Mouse (Mus musculus) left cerebral cortex, adult 2 months (tissue): ENCODE data around the gene Gabrp. TPM values are rescaled to one million over a fixed set of nuclear protein-coding genes. Genes with fewer than 3 reads are reported as not detected.

ENCODE experiments used
- DNase-seq, 2 experiments: peaks; one replicate each; pipeline ENCODE4 v3.0.0; 2021 to 2022; ENCODE audit warnings: low spot score in 2 of 2, mixed read lengths in 1 of 2; ENCODE audit errors: extremely low spot score in 1 of 2
- H3K27ac ChIP-seq: fragments of 200-600 bp; 2 replicates; pipeline ENCODE4 v1.8.1; 2022
- H3K4me3 ChIP-seq: fragments of 200-600 bp; 2 replicates; pipeline ENCODE4 v1.8.1; 2022
- CTCF ChIP-seq: fragments of 200-600 bp; IDR thresholded peaks from 2 replicates; pipeline ENCODE4 v1.8.1; 2022; ENCODE audit warnings: antibody characterized with exemption, mild to moderate bottlenecking, moderate library complexity
- intact Hi-C: fragments of 180-260 bp; cut with DNase I; formaldehyde crosslinking; loops from one replicate; pipeline ENCODE4 v1.15.1; 2025
- long read RNA-seq, 2 experiments: library from polyadenylated mRNA; stranded (forward); transcript quantifications; one replicate each; pipeline ENCODE4 v2.0.0; 2021; ENCODE audit warnings: borderline mapping rate in 2 of 2
- total RNA-seq, 2 experiments: library from RNA; stranded (reverse); gene quantifications; 2 replicates each; pipeline ENCODE4 v1.2.3; 2021

Gene Gabrp
- total RNA-seq, result not detected
- long read RNA-seq, experiment 1, result 0 reads
- long read RNA-seq, experiment 2, result 0 reads

DNA sequence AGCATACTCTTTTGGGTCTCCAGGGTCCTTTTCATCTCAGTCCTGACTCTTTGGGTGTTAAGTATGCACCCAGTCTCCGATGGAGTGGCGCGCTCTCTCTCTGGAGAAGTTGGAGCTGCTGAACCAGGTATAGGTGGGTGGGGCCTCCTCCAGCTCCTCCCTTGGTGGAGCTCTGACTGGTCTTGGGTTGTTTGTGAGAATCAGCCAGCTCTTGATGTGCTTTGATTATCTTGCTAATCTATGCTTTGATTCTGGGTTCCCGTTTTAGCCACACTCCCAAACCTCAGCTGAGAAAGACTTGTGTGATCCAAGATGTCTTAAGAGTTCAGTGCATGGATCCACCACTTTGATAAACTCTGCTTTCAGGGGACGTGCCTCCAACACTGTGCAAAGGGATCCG lies at the start of gene Gabrp:
Gene Gabrp (minus strand): TSS at position 101 of the 400 bp plus-strand sequence.
- no peak within 1 kb of the TSS for H3K4me3 ChIP-seq
- H3K27ac ChIP-seq, result no peak within 1 kb of the TSS
- no peak for DNase-seq
- intact Hi-C loops, result loop anchor here (10.0 kb wide), 1 partner anchor 336 kb away; no protein-coding TSS in a partner anchor
- no peak for TF ChIP-seq CTCF

GRCm38 (mm10) chr11:33627136-33627742 lies 48.5 kb upstream of the Gabrp start:
- TF ChIP-seq CTCF, result no peak
- intact Hi-C loops, result no loop called here
- H3K27ac ChIP-seq, result no peak overlapping the region
- DNase-seq, result no peak
- H3K4me3 ChIP-seq, result no peak overlapping the region

- TF ChIP-seq CTCF, result peak; percentile 89
- no peak overlapping the region for H3K4me3 ChIP-seq
- intact Hi-C loops, result loop anchor here (1.0 to 10.0 kb wide), 4 partner anchors 43 to 438 kb away; no protein-coding TSS in a partner anchor
- H3K27ac ChIP-seq, result no peak overlapping the region
- DNase-seq, result peak; percentile 70 to 73
Measured at GRCm38 (mm10) chr11:33614218-33614617, 35.5 kb upstream of the Gabrp start.

- no peak for TF ChIP-seq CTCF
- Histone ChIP-seq H3K4me3 (no peak overlapping the region), H3K27ac (no peak overlapping the region)
- no peak for DNase-seq
- intact Hi-C loops, result no loop called here
Measured at GRCm38 (mm10) chr11:33607784-33608183, 29.0 kb upstream of the Gabrp start.

- no peak overlapping the region for H3K4me3 ChIP-seq
- intact Hi-C loops, result no loop called here
- no peak for TF ChIP-seq CTCF
- H3K27ac ChIP-seq, result no peak overlapping the region
- DNase-seq, result no peak
Measured at GRCm38 (mm10) chr11:33603174-33603573, 24.4 kb upstream of the Gabrp start.

DNA sequence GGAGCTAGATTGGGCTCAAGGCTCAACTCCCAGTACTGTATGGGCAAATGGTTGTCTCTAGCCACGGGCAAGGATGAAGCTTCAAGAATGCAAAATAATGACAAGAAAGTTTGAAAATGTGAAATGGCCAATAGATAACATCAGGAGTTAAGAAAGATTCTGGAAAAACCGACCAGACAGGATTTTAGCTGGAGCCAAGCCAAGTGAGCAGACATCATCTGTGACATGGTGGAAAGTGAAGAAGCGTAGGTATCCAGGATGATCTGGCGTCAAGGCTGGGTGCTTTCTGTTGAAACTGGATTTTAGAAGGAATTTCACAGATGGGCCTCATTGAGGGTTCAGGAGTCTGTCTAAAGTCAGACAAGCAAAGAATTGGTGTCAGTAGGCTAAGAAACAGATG lies 20.2 kb upstream of the Gabrp start, which contains the start of gene D130052B06Rik:
Gene D130052B06Rik (plus strand): TSS at position 317 of the 400 bp plus-strand sequence.
- no peak within 1 kb of the TSS for H3K4me3 ChIP-seq
- DNase-seq, result no peak
- no peak within 1 kb of the TSS for H3K27ac ChIP-seq
- intact Hi-C loops, result no loop called here
- TF ChIP-seq CTCF, result no peak

DNA sequence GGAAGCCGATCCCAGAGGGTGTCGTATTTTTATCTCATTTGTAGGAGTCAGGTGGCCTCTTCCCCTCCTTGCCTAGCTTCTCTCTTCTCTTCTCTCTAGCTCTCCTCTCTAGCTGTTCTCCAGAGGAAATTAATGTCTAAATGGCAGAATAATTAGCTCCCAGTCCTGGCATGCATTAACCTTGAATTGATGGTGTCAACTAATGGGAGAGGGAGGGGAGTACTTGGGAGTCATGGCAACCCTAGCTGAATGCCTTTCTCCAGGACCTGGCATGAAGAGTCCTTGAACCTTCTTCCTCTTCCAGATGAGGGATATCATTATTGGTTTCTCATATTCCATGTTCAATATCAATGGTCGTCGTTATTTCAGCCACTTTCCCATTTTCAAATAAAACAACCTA lies 17.9 kb upstream of the Gabrp start:
- no peak for TF ChIP-seq CTCF
- DNase-seq, result no peak
- no peak overlapping the region for H3K27ac ChIP-seq
- intact Hi-C loops, result no loop called here
- H3K4me3 ChIP-seq, result no peak overlapping the region

DNA sequence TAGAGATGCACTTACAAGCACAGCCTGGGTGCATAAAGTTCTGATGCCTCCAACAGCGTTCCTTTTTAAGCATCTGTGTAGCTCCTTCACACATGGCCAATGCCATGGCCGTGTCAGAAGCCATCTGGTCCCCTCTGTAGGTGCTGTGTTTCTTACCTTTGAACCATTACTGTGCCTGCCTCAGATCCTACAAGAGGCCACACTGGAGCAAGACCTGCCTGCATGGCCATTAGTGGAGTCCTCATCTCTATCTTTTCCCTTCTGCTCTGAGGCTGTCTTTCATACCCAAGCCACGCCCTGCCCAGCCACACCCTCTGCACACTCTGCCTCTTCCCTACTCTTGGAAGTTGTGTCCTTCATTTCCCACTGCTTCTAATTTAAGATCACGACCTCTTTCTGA lies 14.1 kb upstream of the Gabrp start:
- no peak for TF ChIP-seq CTCF
- H3K27ac ChIP-seq, result no peak overlapping the region
- intact Hi-C loops, result no loop called here
- DNase-seq, result no peak
- no peak overlapping the region for H3K4me3 ChIP-seq

DNA sequence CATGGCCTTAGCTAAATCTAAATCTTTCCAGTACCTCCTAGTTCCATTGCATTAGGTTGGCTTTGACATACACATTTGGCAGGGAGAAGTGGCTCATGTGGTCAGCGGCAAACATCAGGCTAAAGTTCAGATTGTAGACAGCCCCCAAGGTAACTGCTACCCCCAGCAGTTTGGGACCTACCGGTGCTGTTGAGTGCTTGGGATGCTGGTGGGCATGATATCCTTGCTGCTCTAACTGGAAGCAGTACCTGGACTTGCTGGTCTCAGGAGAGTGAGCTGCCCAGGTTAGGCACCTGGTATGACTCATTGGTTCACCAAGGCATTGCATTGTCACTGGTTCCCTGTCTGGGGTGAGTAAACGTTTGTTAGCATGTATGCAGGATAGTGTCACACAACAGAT lies 12.0 kb upstream of the Gabrp start:
- H3K27ac ChIP-seq, result no peak overlapping the region
- no peak for TF ChIP-seq CTCF
- intact Hi-C loops, result no loop called here
- DNase-seq, result no peak
- no peak overlapping the region for H3K4me3 ChIP-seq

GRCm38 (mm10) chr11:33586614-33587013 lies 7.9 kb upstream of the Gabrp start:
- no peak overlapping the region for H3K27ac ChIP-seq
- no peak for TF ChIP-seq CTCF
- intact Hi-C loops, result no loop called here
- DNase-seq, result no peak
- no peak overlapping the region for H3K4me3 ChIP-seq

DNA sequence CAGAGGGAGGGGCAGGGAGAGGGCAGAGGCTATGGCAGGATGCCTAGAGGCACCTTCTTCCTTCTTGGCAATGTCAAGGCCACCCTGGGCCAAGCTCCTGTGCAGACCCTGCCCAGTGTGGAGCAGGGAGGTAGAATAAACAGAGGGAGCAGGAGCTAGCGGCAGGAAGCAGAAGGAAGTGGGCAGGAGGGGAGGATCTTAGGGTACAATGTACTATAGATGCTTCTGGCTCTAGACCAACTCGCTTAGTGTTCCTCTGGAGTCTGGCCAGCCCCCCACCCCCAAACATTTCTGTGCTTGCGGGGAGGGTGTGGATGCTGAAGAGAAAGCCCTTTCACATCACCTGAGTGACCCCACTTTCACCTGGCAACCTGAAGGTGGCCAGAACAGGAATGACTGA lies 862 bp upstream of the Gabrp start:
- TF ChIP-seq CTCF, result no peak
- intact Hi-C loops, result loop anchor here (10.0 kb wide), 1 partner anchor 335 kb away; no protein-coding TSS in a partner anchor
- H3K4me3 ChIP-seq, result no peak overlapping the region

DNA sequence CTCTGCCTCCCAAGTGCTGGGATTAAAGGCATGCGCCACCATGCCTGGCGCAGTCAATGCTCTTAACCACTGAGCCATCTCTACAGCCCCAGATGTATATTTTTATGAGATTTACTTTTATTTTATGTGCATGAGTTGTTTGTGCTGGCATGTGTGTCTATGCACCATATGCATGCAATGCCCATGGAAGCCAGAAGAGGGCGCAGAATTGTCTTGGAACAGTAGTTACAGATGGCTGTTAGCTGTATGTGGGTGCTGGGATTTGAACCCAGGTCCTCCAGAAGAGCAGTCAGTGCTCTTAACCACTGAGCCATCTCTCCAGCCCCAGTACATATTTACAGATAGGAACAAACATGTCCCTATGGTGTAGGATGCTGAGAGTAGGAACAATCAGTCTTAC lies 3.8 kb downstream of the Gabrp start:
- no peak for DNase-seq
- H3K27ac ChIP-seq, result no peak overlapping the region
- peak; percentile 10 for TF ChIP-seq CTCF
- intact Hi-C loops, result loop anchor here (10.0 kb wide), 1 partner anchor 340 kb away; no protein-coding TSS in a partner anchor
- H3K4me3 ChIP-seq, result no peak overlapping the region

More for the DNA sequence above, 862 bp upstream of the Gabrp start:
- H3K27ac ChIP-seq, result no peak overlapping the region
- DNase-seq, result no peak

DNA sequence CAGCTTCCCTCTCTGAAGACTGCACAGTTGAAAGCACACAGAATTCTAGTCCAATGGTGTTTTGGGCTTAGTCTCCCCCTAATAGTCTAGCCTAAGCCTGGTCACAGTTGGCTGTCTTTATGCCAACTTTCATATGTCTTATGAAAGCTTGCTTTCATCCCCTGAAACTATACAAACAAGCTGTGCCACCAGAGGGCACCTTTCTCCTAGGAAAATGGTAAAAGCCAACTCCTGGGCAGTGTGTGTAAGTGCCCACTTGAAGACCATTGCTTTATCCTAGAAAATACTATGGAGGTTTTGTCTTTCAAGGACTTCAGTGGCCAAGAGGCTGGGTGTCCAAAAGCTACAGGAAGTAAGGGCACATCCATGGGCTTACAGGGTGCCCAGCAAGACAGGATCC lies 8.3 kb downstream of the Gabrp start:
- peak; percentile 13 to 37 for DNase-seq
- peak; percentile 59 for TF ChIP-seq CTCF
- intact Hi-C loops, result loop anchor here (1.0 to 10.0 kb wide), 3 partner anchors 44 to 344 kb away; no protein-coding TSS in a partner anchor
- H3K4me3 ChIP-seq, result no peak overlapping the region
- H3K27ac ChIP-seq, result no peak overlapping the region
